Mouse (Mus musculus): Measurements from ENCODE around the gene Per1.

- TF ChIP-seq GATA1 (IDR thresholded peaks at IDR 0.05; ENCODE audit: low read length): no peak
- no peak for TF ChIP-seq TAL1 (IDR thresholded peaks at IDR 0.05; ENCODE audit: low read length)
These were observed 7.9 kb upstream of the Per1 start for GRCm38 (mm10) chr11:69087082-69087481.

Measured in erythroblast, embryonic 14.5 days (primary cell).